In genomic region chr19:45205311-45206105, GRCm38 (mm10) we compare ENCODE assay signal across 36 mouse cellular contexts. TPM values are rescaled to one million over a fixed set of nuclear protein-coding genes. Genes with fewer than 3 reads are reported as not detected.
A peak's percentile ranks its signal among the peaks of the same experiment; 100 is the strongest.
DNase-seq lines count a peak whose midpoint lies in the region; TF ChIP-seq lines count a peak whose summit lies in the region.
"Had no signal": no experiment of that assay in that cellular context is flagged by ENCODE, and none has a peak within 500 bp of the region (broad histone marks: within the 10 kb centered on the region; RNA-seq: fewer than 3 reads in every experiment).

No protein-coding gene starts in this region.

- no peak for TF ChIP-seq POLR2A in kidney, adult 2 months (IDR thresholded peaks at IDR 0.05; ENCODE audit: low read depth, low read length)

- peaks cover 1% of the 10 kb centered on the region; the same call in 1 of the 2 replicates for H3K27me3 ChIP-seq in kidney, adult 2 months (replicated peaks; ENCODE audit: control insufficient read depth, insufficient read depth, low read length)

- H3K36me3 ChIP-seq in kidney, adult 2 months (ENCODE audit: control insufficient read depth, insufficient read depth, low read length): no peaks in the 10 kb centered on the region
- H3K36me3 ChIP-seq: embryonic facial prominence, embryonic 13.5 days; hindbrain, embryonic 13.5 days; kidney, embryonic 15.5 days; limb, embryonic 13.5 days; liver, embryonic 15.5 days; lung, embryonic 15.5 days; neural tube, embryonic 15.5 days had no signal

- no peak overlapping the region for H3K27ac ChIP-seq in kidney, adult 2 months (ENCODE audit: insufficient read depth, low read depth, low read length)
- H3K27ac ChIP-seq: embryonic facial prominence, embryonic 13.5 days; forebrain, embryonic 13.5 days; hindbrain, embryonic 13.5 days; kidney, embryonic 15.5 days; limb, embryonic 13.5 days; liver, embryonic 15.5 days; lung, embryonic 15.5 days; neural tube, embryonic 15.5 days had no signal

- H3K4me3 ChIP-seq in kidney, adult 2 months (ENCODE audit: insufficient read depth, low read depth, low read length): no peak overlapping the region
- H3K4me3 ChIP-seq: embryonic facial prominence, embryonic 13.5 days; forebrain, embryonic 13.5 days; hindbrain, embryonic 13.5 days; kidney, embryonic 15.5 days; limb, embryonic 13.5 days; liver, embryonic 15.5 days; lung, embryonic 15.5 days; neural tube, embryonic 15.5 days had no signal

- no peaks in the 10 kb centered on the region for H3K4me1 ChIP-seq in kidney, adult 2 months (ENCODE audit: control insufficient read depth, insufficient read depth, low read length)
- H3K4me1 ChIP-seq: liver, embryonic 15.5 days; neural tube, embryonic 15.5 days had no signal

- WGBS in kidney, adult 2 months: 77% methylated on average over 3 of the region's 3 CpGs

- peak; percentile 7 for DNase-seq in kidney, adult 2 months
- no peak for DNase-seq in kidney, adult 18-20 months
- DNase-seq in 416B (ENCODE audit: low read depth) (peak; percentile 64), ZHBTc4 (ENCODE audit: low read depth, low spot score) (peak; percentile 52)
- DNase-seq in skeletal muscle tissue, adult 2 months (ENCODE audit: low read depth, low spot score): peak; percentile 23
- no peak for DNase-seq in thymus, postnatal 36 days
- DNase-seq in gastrocnemius, postnatal 14 days: no peak
- no peak for DNase-seq in kidney, adult 11 months
- DNase-seq: adrenal gland, postnatal 10 days; cerebellum, adult 11-12 months; cerebellum, adult 9-11 months; embryo, embryonic 11 days; gastrocnemius, postnatal 25 days; heart, adult 18-20 months; heart, postnatal 4 days; midbrain, embryonic 14.5 days; retina, postnatal 1 day; right cerebral cortex, postnatal 14 days had no signal

- intact Hi-C loops in gastrocnemius, postnatal 14 days (cut with DNase I; ENCODE audit: low total_unique reads): no loop called here

- TF ChIP-seq CTCF in kidney, adult 2 months (conservative IDR thresholded peaks at IDR 0.05; ENCODE audit: insufficient read depth, insufficient read length, low read depth, low read length): no peak

RNA-seq across cellular contexts. Expression of gene Lbx1, which starts 30.1 kb away (rescaled TPM):
- 0.06 TPM in 1 of 2 replicates, not detected in the other for polyA plus RNA-seq in kidney, adult 2 months (2012; rRNA removed)
- total RNA-seq in gastrocnemius, postnatal 14 days (2021): 10 to 100 TPM; 32.2 to 38.1 TPM
- total RNA-seq: heart, postnatal 4 days; layer of hippocampus, adult 18-20 months; layer of hippocampus, postnatal 14 days; left cerebral cortex, adult 8-10 months; left cerebral cortex, postnatal 36 days; megakaryocyte-erythroid progenitor cell, adult 5-6 weeks had no signal
- polyA plus RNA-seq: CD4-positive, CD25-positive, alpha-beta regulatory T cell, adult 4 months; forebrain, embryonic 13.5 days; heart, embryonic 16.5 days; intestine, embryonic 16.5 days; liver, embryonic 15.5 days; lung, embryonic 15.5 days; stomach, embryonic 16.5 days had no signal

RNA-seq across cellular contexts. Expression of gene Tlx1, which starts 55.0 kb away (rescaled TPM):
- not detected in 2 replicates for polyA plus RNA-seq in kidney, adult 2 months (2012; rRNA removed)
- total RNA-seq in gastrocnemius, postnatal 14 days (2021): not detected
- total RNA-seq: gastrocnemius, postnatal 25 days; heart, adult 18-20 months; layer of hippocampus, adult 18-20 months; layer of hippocampus, postnatal 14 days; left cerebral cortex, adult 8-10 months; left cerebral cortex, postnatal 36 days; megakaryocyte-erythroid progenitor cell, adult 5-6 weeks had no signal
- polyA plus RNA-seq: CD4-positive, CD25-positive, alpha-beta regulatory T cell, adult 4 months; intestine, embryonic 16.5 days; kidney, embryonic 15.5 days; liver, embryonic 15.5 days; lung, embryonic 15.5 days; midbrain, embryonic 14.5 days; urinary bladder, adult 2 months had no signal

Comparison
In these comparisons a context has a peak if more than half of its experiments do, and no peak if none do; other contexts are left out.
1. DNase-seq: peak in kidney, adult 2 months (single experiment), 416B (single experiment), ZHBTc4 (single experiment) and skeletal muscle tissue, adult 2 months (single experiment); none in kidney, adult 18-20 months (single experiment), thymus, postnatal 36 days (0 of 2), gastrocnemius, postnatal 14 days (single experiment) and kidney, adult 11 months (single experiment).